9 mouse cellular contexts compared by ENCODE assay signal in the genomic region with DNA sequence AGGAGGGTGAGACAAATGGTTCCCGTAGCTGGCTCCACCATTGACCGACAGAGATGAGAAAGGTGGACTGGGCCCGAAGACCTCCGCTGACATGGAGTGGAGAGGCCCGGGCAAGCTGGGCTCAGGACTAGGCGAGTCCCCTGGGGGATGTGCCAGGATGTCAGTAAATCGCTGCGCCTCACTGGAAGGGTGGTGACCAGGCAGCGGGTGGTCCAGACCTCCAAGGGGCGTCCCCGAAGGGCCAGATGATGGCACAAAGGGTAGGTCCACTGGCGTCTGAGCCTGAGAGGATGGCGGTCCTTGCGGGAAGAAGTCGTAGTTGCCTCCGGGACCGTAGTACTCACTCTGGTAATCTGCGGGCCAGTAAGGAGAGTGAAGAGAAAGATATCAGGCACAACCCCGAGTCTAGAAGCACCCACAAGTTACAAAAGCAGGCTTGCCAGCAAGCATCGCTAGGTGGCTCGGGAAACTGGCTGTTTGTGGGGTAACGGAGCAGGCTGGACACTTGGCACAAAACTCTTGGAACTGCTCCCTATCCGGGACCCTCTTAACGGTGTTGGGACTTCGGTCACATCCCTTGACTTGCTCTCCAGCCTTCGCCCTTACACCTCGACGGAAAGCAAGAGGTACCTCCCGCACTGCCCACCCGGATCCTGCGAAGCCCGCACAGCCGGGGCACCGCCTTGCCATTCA. TPM values are rescaled to one million over a fixed set of nuclear protein-coding genes. Genes with fewer than 3 reads are reported as not detected.
DNase-seq lines count a peak whose midpoint lies in the region; ATAC-seq lines count a peak whose summit lies in the region.
"Had no signal": no experiment of that assay in that cellular context is flagged by ENCODE, and none has a peak within 500 bp of the region (broad histone marks: within the 10 kb centered on the region; RNA-seq: fewer than 3 reads in every experiment).

No protein-coding gene starts in this region.

- H3K27ac ChIP-seq in kidney, embryonic 14.5 days (ENCODE audit: low read depth, low read length) = no peak overlapping the region
- H3K27ac ChIP-seq in embryonic facial prominence, embryonic 11.5 days (replicated peaks; ENCODE audit: low read depth, low read length) = no peak overlapping the region
- H3K27ac ChIP-seq in neural tube, embryonic 15.5 days (replicated peaks) = peak overlapping the region; percentile 83

- peak overlapping the region; percentile 69 for H3K4me2 ChIP-seq in kidney, embryonic 14.5 days (replicated peaks; ENCODE audit: low read depth, low read length)
- no peak overlapping the region for H3K4me2 ChIP-seq in embryonic facial prominence, embryonic 11.5 days (ENCODE audit: low read depth, low read length)
- peak overlapping the region; percentile 70 for H3K4me2 ChIP-seq in neural tube, embryonic 15.5 days

- H3K9me3 ChIP-seq in kidney, embryonic 14.5 days (ENCODE audit: control insufficient read depth, low read length) = no peaks in the 10 kb centered on the region
- H3K9me3 ChIP-seq in embryonic facial prominence, embryonic 11.5 days (replicated peaks; ENCODE audit: control insufficient read depth, low read length) = no peaks in the 10 kb centered on the region
- no peaks in the 10 kb centered on the region for H3K9me3 ChIP-seq in neural tube, embryonic 15.5 days (replicated peaks)

- no peak for DNase-seq in kidney, adult 11 months
- peak; percentile 3 for DNase-seq in embryonic facial prominence, embryonic 11.5 days (ENCODE audit: low spot score)
- DNase-seq in kidney, postnatal 4 days = peak; percentile 35 to 57
- no peak for DNase-seq in right cerebral cortex, postnatal 36 days (ENCODE audit: low spot score in 2 of 2)
- DNase-seq in layer of hippocampus, adult 18-20 months (ENCODE audit: low spot score in 2 of 2) = no peak
- DNase-seq: lung, adult 2 months had no signal

- 0 out of 2 replicates have a peak, but pooled peaks cover 2% of the 10 kb centered on the region for H3K4me1 ChIP-seq in kidney, embryonic 14.5 days (ENCODE audit: control insufficient read depth, insufficient read depth, low read length)
- peaks cover 3% of the 10 kb centered on the region; the same call in 1 of the 2 replicates for H3K4me1 ChIP-seq in embryonic facial prominence, embryonic 11.5 days (ENCODE audit: control insufficient read depth, insufficient read depth, low read length)
- H3K4me1 ChIP-seq in neural tube, embryonic 15.5 days = peaks cover 18% of the 10 kb centered on the region

- H3K36me3 ChIP-seq in kidney, embryonic 14.5 days (ENCODE audit: control insufficient read depth, insufficient read depth, low read length) = peaks cover 7% of the 10 kb centered on the region; the same call in 1 of the 2 replicates
- H3K36me3 ChIP-seq in embryonic facial prominence, embryonic 11.5 days (replicated peaks; ENCODE audit: control insufficient read depth, insufficient read depth, low read depth, low read length) = no peaks in the 10 kb centered on the region
- no peaks in the 10 kb centered on the region for H3K36me3 ChIP-seq in neural tube, embryonic 15.5 days

- peak overlapping the region; percentile 45; the same call in 1 of the 2 replicates for H3K9ac ChIP-seq in kidney, embryonic 14.5 days (ENCODE audit: low read depth, low read length)
- no peak overlapping the region for H3K9ac ChIP-seq in embryonic facial prominence, embryonic 11.5 days (replicated peaks; ENCODE audit: low read length)
- H3K9ac ChIP-seq in neural tube, embryonic 15.5 days (replicated peaks) = peak overlapping the region; percentile 62

- H3K4me3 ChIP-seq in kidney, embryonic 14.5 days (ENCODE audit: low read length) = peak overlapping the region; percentile 56
- H3K4me3 ChIP-seq in embryonic facial prominence, embryonic 11.5 days (ENCODE audit: low read depth, low read length) = no peak overlapping the region
- H3K4me3 ChIP-seq in neural tube, embryonic 15.5 days (replicated peaks) = peak overlapping the region; percentile 50

- H3K27me3 ChIP-seq in kidney, embryonic 14.5 days (ENCODE audit: control insufficient read depth, insufficient read depth, low read length) = peaks cover 90% of the 10 kb centered on the region
- peaks cover 75% of the 10 kb centered on the region for H3K27me3 ChIP-seq in embryonic facial prominence, embryonic 11.5 days (ENCODE audit: control insufficient read depth, insufficient read depth, low read length)
- peaks cover 76% of the 10 kb centered on the region for H3K27me3 ChIP-seq in neural tube, embryonic 15.5 days (replicated peaks)

- ATAC-seq in kidney, embryonic 14.5 days (ENCODE audit: low FRiP score, low TSS enrichment) = no peak
- no peak for ATAC-seq in embryonic facial prominence, embryonic 11.5 days (replicated peaks; ENCODE audit: insufficient number of reproducible peaks, low FRiP score, low TSS enrichment, low read depth)
- ATAC-seq in neural tube, embryonic 15.5 days (ENCODE audit: low FRiP score) = no peak

- 3% methylated on average over 34 of the region's 34 CpGs for WGBS in kidney, embryonic 14.5 days
- WGBS in embryonic facial prominence, embryonic 11.5 days = 3% methylated on average over 34 of the region's 34 CpGs
- 3% methylated on average over 34 of the region's 34 CpGs for WGBS in neural tube, embryonic 15.5 days

RNA-seq across cellular contexts. Expression of a gene that starts 5.6 kb away (rescaled TPM):
- polyA plus RNA-seq in kidney, embryonic 14.5 days (2014; fragmentation: Nextera tagmentation; extraction: Ambion mirVana) = 40.0 and 41.0 TPM in 2 replicates
- 2.6 and 4.7 TPM in 2 replicates for polyA plus RNA-seq in embryonic facial prominence, embryonic 11.5 days (2014; fragmentation: Nextera tagmentation; extraction: Ambion mirVana)
- 30.0 and 37.6 TPM in 2 replicates for polyA plus RNA-seq in neural tube, embryonic 15.5 days (2015; fragmentation: Nextera tagmentation; extraction: Ambion mirVana)
- under 1 TPM; 0.27 to 0.28 TPM for total RNA-seq in layer of hippocampus, adult 18-20 months (2021)
- total RNA-seq: MEL had no signal
- polyA plus RNA-seq: lung, adult 2 months had no signal

RNA-seq across cellular contexts. Expression of a gene that starts 6.4 kb away (rescaled TPM):
- 49.5 and 60.6 TPM in 2 replicates for polyA plus RNA-seq in kidney, embryonic 14.5 days (2014; fragmentation: Nextera tagmentation; extraction: Ambion mirVana)
- polyA plus RNA-seq in embryonic facial prominence, embryonic 11.5 days (2014; fragmentation: Nextera tagmentation; extraction: Ambion mirVana) = 52.7 and 56.6 TPM in 2 replicates
- polyA plus RNA-seq in neural tube, embryonic 15.5 days (2015; fragmentation: Nextera tagmentation; extraction: Ambion mirVana) = 49.8 and 53.9 TPM in 2 replicates
- 10 to 100 TPM; 21.5 to 21.6 TPM for total RNA-seq in layer of hippocampus, adult 18-20 months (2021)

Comparison
In these comparisons a context has a peak if more than half of its experiments do, and no peak if none do; other contexts are left out.
1. DNase-seq: peak in embryonic facial prominence, embryonic 11.5 days (single experiment) and kidney, postnatal 4 days (2 of 2); none in kidney, adult 11 months (single experiment), right cerebral cortex, postnatal 36 days (0 of 2) and layer of hippocampus, adult 18-20 months (0 of 2).